Mouse (Mus musculus) frontal cortex, postnatal 14 days (tissue): ENCODE results near the gene Aldh1l2.
A peak's percentile ranks its signal among the peaks of the same experiment; 100 is the strongest.
"Not testable (repeated sequence)": the region's sequence is repeated elsewhere in the genome, so short reads cannot be mapped to it uniquely, and the experiment has no call there.

Experiments used
- DNase-seq, 2 experiments: peaks; one replicate each; pipeline ENCODE4 v3.0.0; 2022; ENCODE audit warnings: low spot score in 2 of 2

Aldh1l2 gene

GRCm38 (mm10) chr10:83533910-83534283 lies at the start of gene Aldh1l2:
Aldh1l2 (minus strand) TSS chr10:83534140.
- peak in 1 of 2 experiments; percentile 36 for DNase-seq

- no peak for DNase-seq
These were observed 31.8 kb upstream of the Aldh1l2 start for GRCm38 (mm10) chr10:83565449-83566441.

- no peak for DNase-seq
These were observed 29.1 kb upstream of the Aldh1l2 start for GRCm38 (mm10) chr10:83563005-83563404.

GRCm38 (mm10) chr10:83545341-83545740 lies 11.4 kb upstream of the Aldh1l2 start:
- DNase-seq, result no peak

GRCm38 (mm10) chr10:83544103-83544479 lies 10.2 kb upstream of the Aldh1l2 start:
- DNase-seq, result no peak

- DNase-seq, result peak; percentile 88 to 94
These were observed 9.6 kb upstream of the Aldh1l2 start, which contains the start of gene Washc4 for GRCm38 (mm10) chr10:83543439-83544102. Washc4 (plus strand) TSS chr10:83543752.

GRCm38 (mm10) chr10:83542241-83542640 lies 8.3 kb upstream of the Aldh1l2 start:
- peak in 1 of 2 experiments; percentile 9 for DNase-seq

- DNase-seq, result no peak
These were observed 6.2 kb upstream of the Aldh1l2 start for GRCm38 (mm10) chr10:83540092-83540491.

- no peak for DNase-seq
These were observed 5.5 kb upstream of the Aldh1l2 start for GRCm38 (mm10) chr10:83539311-83539980.

- DNase-seq, result no peak
These were observed 2.5 kb upstream of the Aldh1l2 start for GRCm38 (mm10) chr10:83536436-83536835.

- peak; percentile 47 to 55 for DNase-seq
These were observed 556 bp downstream of the Aldh1l2 start for GRCm38 (mm10) chr10:83533258-83533909.

- DNase-seq, result no peak
These were observed 3.5 kb downstream of the Aldh1l2 start for GRCm38 (mm10) chr10:83530384-83530967.

GRCm38 (mm10) chr10:83524238-83524637 lies 9.7 kb downstream of the Aldh1l2 start:
- DNase-seq, result not testable (repeated sequence)

GRCm38 (mm10) chr10:83520990-83521389 lies 12.9 kb downstream of the Aldh1l2 start:
- no peak for DNase-seq

GRCm38 (mm10) chr10:83513736-83514135 lies 20.2 kb downstream of the Aldh1l2 start:
- DNase-seq, result no peak

GRCm38 (mm10) chr10:83511304-83511703 lies 22.6 kb downstream of the Aldh1l2 start:
- no peak for DNase-seq

GRCm38 (mm10) chr10:83508962-83509660 lies 24.8 kb downstream of the Aldh1l2 start:
- no peak for DNase-seq

GRCm38 (mm10) chr10:83497321-83497720 lies 36.6 kb downstream of the Aldh1l2 start:
- DNase-seq, result no peak

- DNase-seq, result no peak
These were observed 43.4 kb downstream of the Aldh1l2 start for GRCm38 (mm10) chr10:83490506-83490905.

GRCm38 (mm10) chr10:83477286-83477685 lies 56.7 kb downstream of the Aldh1l2 start:
- DNase-seq, result peak in 1 of 2 experiments; percentile 14
